Mouse (Mus musculus): Measurements from ENCODE around the gene Ttll9. TPM values are rescaled to one million over a fixed set of nuclear protein-coding genes. Genes with fewer than 3 reads are reported as not detected.

Ttll9 gene
- polyA plus RNA-seq, 1 experiment, result 4.6 TPM

DNA sequence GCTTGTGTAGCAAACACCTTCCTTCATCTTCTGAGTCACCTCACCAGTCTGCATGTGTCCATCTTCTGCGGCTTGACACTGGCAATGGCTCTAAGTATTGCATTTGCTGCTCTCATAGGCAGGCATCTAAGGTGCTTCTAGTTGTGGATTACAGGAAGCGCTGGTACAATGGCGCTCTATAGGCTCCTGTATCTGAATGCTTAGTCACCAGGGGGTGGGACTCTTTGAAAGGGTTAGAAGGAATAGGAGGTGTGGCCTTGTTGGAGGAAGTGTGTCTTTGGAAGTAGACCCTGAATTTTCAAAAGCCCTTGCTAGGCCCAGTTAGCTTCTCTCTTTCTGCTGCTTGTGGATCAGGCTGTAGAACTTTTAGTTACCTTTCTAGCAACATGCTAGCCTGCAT is 58.9 kb downstream of the Ttll9 start:
- Histone ChIP-seq H3K27me3 (ENCODE audit: control insufficient read depth, insufficient read depth, low read length) (no peaks in the 10 kb centered on the region), H3K4me3 (replicated peaks; ENCODE audit: insufficient read depth, low read depth, low read length) (no peak overlapping the region), H3K27ac (ENCODE audit: insufficient read depth, low read length) (no peak overlapping the region), H3K4me1 (ENCODE audit: control insufficient read depth, insufficient read depth, low read length) (peaks cover 13% of the 10 kb centered on the region)
- WGBS, result 95% methylated on average over 3 of the region's 3 CpGs
- DNase-seq, result no peak
- no peak for TF ChIP-seq CTCF (IDR thresholded peaks at IDR 0.05; ENCODE audit: borderline replicate concordance, insufficient read depth, low read depth, low read length)
- TF ChIP-seq POLR2A (IDR thresholded peaks at IDR 0.05; ENCODE audit: borderline replicate concordance, insufficient read depth, low read length), result no peak

DNA sequence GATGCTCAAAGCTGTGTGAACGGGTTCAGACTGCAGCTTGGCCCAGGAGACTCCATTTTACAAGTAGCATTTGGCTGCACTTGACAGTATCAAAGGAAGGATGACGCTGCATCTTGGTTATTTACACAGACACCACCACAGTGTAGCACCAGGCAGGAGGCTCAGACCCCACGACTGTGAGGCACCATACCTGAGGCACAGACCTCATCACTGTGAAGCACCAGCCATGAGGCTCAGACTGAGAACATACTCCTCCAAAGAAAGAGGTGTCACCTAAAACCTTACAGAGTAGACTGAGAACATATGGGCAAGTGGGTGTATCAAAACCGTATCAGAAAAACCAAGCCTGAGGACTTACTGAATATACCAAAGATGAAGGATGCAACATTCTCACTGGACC is 60.6 kb downstream of the Ttll9 start:
- no peaks in the 10 kb centered on the region for H3K27me3 ChIP-seq (ENCODE audit: control insufficient read depth, insufficient read depth, low read length)
- no peak overlapping the region for H3K27ac ChIP-seq (ENCODE audit: insufficient read depth, low read length)
- peaks cover 25% of the 10 kb centered on the region for H3K4me1 ChIP-seq (ENCODE audit: control insufficient read depth, insufficient read depth, low read length)
- no peak overlapping the region for H3K4me3 ChIP-seq (replicated peaks; ENCODE audit: insufficient read depth, low read depth, low read length)
- no peak for DNase-seq
- no peak for TF ChIP-seq CTCF (IDR thresholded peaks at IDR 0.05; ENCODE audit: borderline replicate concordance, insufficient read depth, low read depth, low read length)
- WGBS, result 55% methylated on average over 4 of the region's 4 CpGs

DNA sequence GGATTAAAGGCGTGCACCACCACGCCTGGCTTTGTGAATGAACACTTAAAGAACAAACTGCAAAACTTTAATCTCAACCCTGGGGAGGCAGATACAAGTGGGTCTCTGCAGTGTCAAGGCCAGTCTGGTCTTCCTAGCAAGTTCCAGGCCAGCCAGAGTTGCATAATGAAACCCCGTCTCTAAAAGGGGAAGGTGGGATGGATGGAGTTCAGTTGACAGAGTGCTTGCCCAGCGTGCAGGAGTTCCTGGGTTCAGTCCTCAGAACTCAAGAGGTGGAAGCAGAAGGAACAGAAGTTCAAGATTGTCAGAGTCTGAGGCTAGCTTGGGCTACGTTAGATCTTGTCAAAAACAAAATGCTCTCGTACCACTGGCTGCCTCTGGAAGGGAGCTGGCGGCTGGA is 63.8 kb downstream of the Ttll9 start:
- WGBS, result 93% methylated on average over 7 of the region's 7 CpGs
- no peak for TF ChIP-seq POLR2A (IDR thresholded peaks at IDR 0.05; ENCODE audit: borderline replicate concordance, insufficient read depth, low read length)
- TF ChIP-seq CTCF (IDR thresholded peaks at IDR 0.05; ENCODE audit: borderline replicate concordance, insufficient read depth, low read depth, low read length), result no peak
- H3K27ac ChIP-seq (ENCODE audit: insufficient read depth, low read length), result no peak overlapping the region
- peaks cover 23% of the 10 kb centered on the region for H3K4me1 ChIP-seq (ENCODE audit: control insufficient read depth, insufficient read depth, low read length)
- H3K4me3 ChIP-seq (replicated peaks; ENCODE audit: insufficient read depth, low read depth, low read length), result no peak overlapping the region
- no peak for DNase-seq
- no peaks in the 10 kb centered on the region for H3K27me3 ChIP-seq (ENCODE audit: control insufficient read depth, insufficient read depth, low read length)

DNA sequence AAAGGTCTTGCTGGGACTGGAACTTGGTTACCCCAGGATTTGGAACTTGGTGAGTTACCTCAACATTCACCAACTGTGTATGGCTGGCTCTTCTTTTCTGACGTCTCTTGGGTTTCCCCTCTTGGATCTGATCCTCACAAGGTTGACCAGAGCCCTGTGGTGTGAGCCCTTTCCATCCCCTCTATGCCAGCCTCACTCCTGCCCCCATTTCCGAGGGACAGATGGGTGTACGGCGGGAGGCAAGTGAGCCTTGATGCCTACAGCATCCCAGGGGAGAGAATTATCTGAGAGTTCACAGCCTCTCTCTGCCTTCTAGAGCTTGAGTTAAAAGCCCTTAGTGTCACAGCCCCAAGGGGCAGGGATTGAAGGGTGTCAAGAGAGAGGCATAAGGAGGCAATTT is 65.2 kb downstream of the Ttll9 start:
- Histone ChIP-seq H3K4me3 (replicated peaks; ENCODE audit: insufficient read depth, low read depth, low read length) (no peak overlapping the region), H3K27me3 (ENCODE audit: control insufficient read depth, insufficient read depth, low read length) (no peaks in the 10 kb centered on the region), H3K27ac (ENCODE audit: insufficient read depth, low read length) (peak overlapping the region; percentile 12), H3K4me1 (ENCODE audit: control insufficient read depth, insufficient read depth, low read length) (peaks cover 21% of the 10 kb centered on the region)
- no peak for TF ChIP-seq POLR2A (IDR thresholded peaks at IDR 0.05; ENCODE audit: borderline replicate concordance, insufficient read depth, low read length)
- TF ChIP-seq CTCF (IDR thresholded peaks at IDR 0.05; ENCODE audit: borderline replicate concordance, insufficient read depth, low read depth, low read length), result no peak
- DNase-seq, result peak; percentile 70 to 86
- WGBS, result 14% methylated on average over 4 of the region's 4 CpGs

DNA sequence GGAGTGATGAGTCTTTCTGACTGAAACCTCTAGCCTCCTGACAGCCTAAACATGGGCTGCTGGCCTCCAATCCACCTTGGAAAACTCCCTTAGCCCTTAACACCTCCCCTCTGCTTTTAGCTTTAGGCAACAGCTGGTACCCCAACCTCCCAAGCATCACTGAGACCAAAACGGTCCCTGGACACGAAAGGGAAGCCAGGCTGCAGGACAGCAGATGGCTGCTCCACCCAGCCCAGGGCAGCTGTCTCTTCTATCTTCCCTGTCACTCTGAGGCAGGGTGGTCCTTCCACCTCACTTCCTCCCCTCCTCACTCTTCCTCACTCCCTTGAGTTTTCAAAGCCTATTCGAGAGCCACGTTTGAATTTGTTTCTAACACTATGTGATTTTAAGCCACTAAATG is 68.1 kb downstream of the Ttll9 start:
- peak overlapping the region; percentile 73 for H3K27ac ChIP-seq (ENCODE audit: insufficient read depth, low read length)
- peaks cover 18% of the 10 kb centered on the region for H3K4me1 ChIP-seq (ENCODE audit: control insufficient read depth, insufficient read depth, low read length)
- TF ChIP-seq POLR2A (IDR thresholded peaks at IDR 0.05; ENCODE audit: borderline replicate concordance, insufficient read depth, low read length) (no peak), CTCF (IDR thresholded peaks at IDR 0.05; ENCODE audit: borderline replicate concordance, insufficient read depth, low read depth, low read length) (no peak)
- no peak overlapping the region for H3K4me3 ChIP-seq (replicated peaks; ENCODE audit: insufficient read depth, low read depth, low read length)
- WGBS, result 7% methylated on average over 4 of the region's 4 CpGs
- DNase-seq, result no peak
- H3K27me3 ChIP-seq (ENCODE audit: control insufficient read depth, insufficient read depth, low read length), result no peaks in the 10 kb centered on the region

DNA sequence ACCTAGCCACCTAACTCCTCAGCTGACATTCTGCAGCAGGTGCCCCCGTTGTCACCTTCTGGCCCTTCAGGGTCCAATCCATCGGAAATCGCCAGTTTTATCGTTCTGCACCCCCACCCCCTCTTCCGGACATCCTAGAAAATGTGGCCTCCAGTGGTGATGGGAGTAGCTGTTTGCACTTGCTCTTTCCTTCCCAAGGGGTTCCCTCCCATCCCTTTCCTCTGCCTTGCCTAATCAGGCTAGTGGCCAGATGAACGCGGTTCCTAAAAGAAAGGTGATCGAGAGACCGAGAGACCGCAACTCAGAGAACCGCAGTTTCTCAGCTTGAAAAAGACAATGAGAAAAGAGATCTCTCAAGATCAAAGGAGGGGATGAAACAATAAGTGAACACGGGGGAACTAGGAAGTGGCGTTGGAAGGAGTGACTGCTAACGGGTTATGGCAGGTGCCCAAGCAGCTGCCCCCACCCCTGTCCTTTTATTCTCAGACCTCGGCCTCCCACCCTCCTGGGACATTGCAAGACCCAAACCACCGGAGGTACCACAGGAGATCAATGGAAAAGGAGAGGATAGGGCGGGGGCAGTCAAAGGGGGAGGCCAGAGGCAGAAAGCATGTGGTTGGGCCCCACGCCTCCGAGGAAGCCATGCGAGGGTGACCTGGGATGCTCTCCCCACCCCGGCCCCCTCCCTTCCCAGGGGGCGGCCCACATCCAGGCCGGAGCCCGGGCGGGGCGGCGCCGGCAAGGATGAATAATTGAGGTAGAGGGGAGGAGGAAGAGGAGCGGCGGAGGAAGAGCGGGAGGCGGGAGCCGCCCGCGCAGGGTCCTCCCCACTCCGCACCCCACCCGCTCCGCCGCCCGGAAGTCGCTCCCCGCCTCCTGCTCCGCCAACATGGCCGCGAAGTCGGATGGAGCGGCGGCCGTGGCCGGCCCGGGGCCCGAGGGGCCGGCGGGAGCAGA is 69.1 kb downstream of the Ttll9 start, which contains the start of gene Xkr7:
Gene Xkr7 (plus strand): TSS at position 727 of the 957 bp plus-strand sequence.
- TF ChIP-seq POLR2A (IDR thresholded peaks at IDR 0.05; ENCODE audit: borderline replicate concordance, insufficient read depth, low read length) (peak; percentile 34; the same call in 1 of the 2 replicates), CTCF (IDR thresholded peaks at IDR 0.05; ENCODE audit: borderline replicate concordance, insufficient read depth, low read depth, low read length) (no peak)
- Histone ChIP-seq H3K4me1 (ENCODE audit: control insufficient read depth, insufficient read depth, low read length) (peaks cover 24% of the 10 kb centered on the region), H3K27me3 (ENCODE audit: control insufficient read depth, insufficient read depth, low read length) (no peaks in the 10 kb centered on the region), H3K27ac (ENCODE audit: insufficient read depth, low read length) (peak within 1 kb of the TSS; percentile 76), H3K4me3 (replicated peaks; ENCODE audit: insufficient read depth, low read depth, low read length) (peak within 1 kb of the TSS; percentile 87)
- 1% methylated on average over 53 of the region's 54 CpGs for WGBS
- peak; percentile 82 to 84 for DNase-seq

DNA sequence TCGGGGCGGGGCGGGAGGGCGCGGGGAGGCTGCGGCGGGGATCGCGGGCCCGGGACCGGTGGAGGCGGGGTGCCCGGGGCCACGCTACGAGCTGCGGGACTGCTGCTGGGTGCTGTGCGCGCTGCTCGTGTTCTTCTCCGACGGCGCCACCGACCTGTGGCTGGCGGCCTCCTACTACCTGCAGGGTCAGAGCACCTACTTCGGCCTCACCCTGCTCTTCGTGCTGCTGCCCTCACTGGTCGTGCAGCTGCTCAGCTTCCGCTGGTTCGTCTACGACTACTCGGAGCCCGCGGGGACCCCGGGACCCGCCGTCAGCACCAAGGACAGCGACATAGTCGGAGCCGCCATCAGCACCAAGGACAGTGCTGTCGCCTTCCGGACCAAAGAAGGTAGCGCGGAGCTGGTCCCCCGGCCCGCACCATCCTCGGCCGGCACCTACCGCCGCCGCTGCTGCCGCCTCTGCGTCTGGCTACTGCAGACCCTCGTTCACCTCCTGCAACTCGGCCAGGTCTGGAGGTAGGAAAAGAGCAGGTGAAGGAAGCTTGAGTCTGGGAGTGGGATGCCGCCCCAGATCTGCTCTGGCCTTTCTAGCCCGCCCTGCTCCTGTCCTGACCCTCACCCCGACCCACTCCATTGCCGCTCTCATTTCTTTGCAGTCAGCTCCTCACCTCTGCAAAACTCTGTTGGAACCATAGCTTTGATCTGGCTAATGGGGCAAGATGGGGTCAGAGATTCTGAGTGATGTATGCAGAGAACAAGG is 70.0 kb downstream of the Ttll9 start:
- DNase-seq, result peak in 1 of 2 experiments; percentile 74
- H3K4me3 ChIP-seq (replicated peaks; ENCODE audit: insufficient read depth, low read depth, low read length), result peak overlapping the region; percentile 87
- TF ChIP-seq CTCF (IDR thresholded peaks at IDR 0.05; ENCODE audit: borderline replicate concordance, insufficient read depth, low read depth, low read length), result no peak
- no peak for TF ChIP-seq POLR2A (IDR thresholded peaks at IDR 0.05; ENCODE audit: borderline replicate concordance, insufficient read depth, low read length)
- H3K4me1 ChIP-seq (ENCODE audit: control insufficient read depth, insufficient read depth, low read length), result peaks cover 24% of the 10 kb centered on the region
- 1% methylated on average over 57 of the region's 58 CpGs for WGBS
- H3K27me3 ChIP-seq (ENCODE audit: control insufficient read depth, insufficient read depth, low read length), result no peaks in the 10 kb centered on the region
- peak overlapping the region; percentile 76 for H3K27ac ChIP-seq (ENCODE audit: insufficient read depth, low read length)
